Mouse (Mus musculus) small intestine, adult 2 months (tissue): ENCODE measurements at regions not wholly inside any gene's neighbourhood (a gene's known extent, or its start where the extent isn't known, plus 50 kb on each side); places are given as distances from the start of the nearest gene placed in this dataset.

Experiments used
- CTCF ChIP-seq: fragments of 200-500 bp; IDR thresholded peaks from 2 replicates; pipeline ENCODE4 v1.5.1; 2012; ENCODE audit warnings: low read depth, mild to moderate bottlenecking, control low read depth, inconsistent platforms, low read length, moderate library complexity, mixed read lengths; ENCODE audit not compliant: insufficient replicate concordance, insufficient read length; ENCODE audit errors: extremely low read depth
- POLR2A ChIP-seq: fragments of 200-500 bp; IDR thresholded peaks from 2 replicates; pipeline ENCODE4 v1.6.1; 2012; ENCODE audit warnings: low read depth, mild to moderate bottlenecking, control low read depth, inconsistent platforms, low read length, moderate library complexity

GRCm38 (mm10) chr10:66552919-66553318 lies 543.0 kb upstream of the Jmjd1c start:
- TF ChIP-seq CTCF (no peak), POLR2A (no peak)
